Mouse (Mus musculus) thymus, postnatal 14 days (tissue): ENCODE results near the gene Acbd5.
"Not testable (repeated sequence)": the region's sequence is repeated elsewhere in the genome, so short reads cannot be mapped to it uniquely, and the experiment has no call there.

Source experiments
- DNase-seq: peaks from one replicate; pipeline ENCODE4 v3.0.0; 2021

The Acbd5 gene

GRCm38 (mm10) chr2:23067552-23068369, at the start of gene Acbd5:
TSS of gene Acbd5 (plus strand) at chr2:23068167.
- DNase-seq = peak; percentile 97

- no peak for DNase-seq
These were observed 48.8 kb upstream of the Acbd5 start for GRCm38 (mm10) chr2:23019170-23019569.

- DNase-seq = no peak
These were observed 46.6 kb upstream of the Acbd5 start for GRCm38 (mm10) chr2:23021320-23021719.

GRCm38 (mm10) chr2:23021721-23022120, 46.2 kb upstream of the Acbd5 start:
- DNase-seq = no peak

- DNase-seq = no peak
These were observed 44.9 kb upstream of the Acbd5 start for GRCm38 (mm10) chr2:23023023-23023422.

- no peak for DNase-seq
These were observed 44.2 kb upstream of the Acbd5 start for GRCm38 (mm10) chr2:23023714-23024282.

GRCm38 (mm10) chr2:23026379-23026778, 41.6 kb upstream of the Acbd5 start:
- no peak for DNase-seq

GRCm38 (mm10) chr2:23028826-23029225, 39.1 kb upstream of the Acbd5 start:
- DNase-seq = no peak

GRCm38 (mm10) chr2:23030631-23031030, 37.3 kb upstream of the Acbd5 start:
- DNase-seq = no peak

- no peak for DNase-seq
These were observed 33.1 kb upstream of the Acbd5 start for GRCm38 (mm10) chr2:23034692-23035435.

- no peak for DNase-seq
These were observed 32.5 kb upstream of the Acbd5 start for GRCm38 (mm10) chr2:23035467-23035866.

- DNase-seq = no peak
These were observed 28.6 kb upstream of the Acbd5 start for GRCm38 (mm10) chr2:23039082-23040000.

GRCm38 (mm10) chr2:23040001-23040646, 27.8 kb upstream of the Acbd5 start, which contains the start of gene Abi1:
TSS of gene Abi1 (minus strand) at chr2:23040241.
- peak; percentile 96 for DNase-seq

GRCm38 (mm10) chr2:23040690-23041089, 27.3 kb upstream of the Acbd5 start:
- not testable (repeated sequence) for DNase-seq

- peak; percentile 62 for DNase-seq
These were observed 26.5 kb upstream of the Acbd5 start for GRCm38 (mm10) chr2:23041457-23041856.

- DNase-seq = no peak
These were observed 25.8 kb upstream of the Acbd5 start for GRCm38 (mm10) chr2:23042189-23042588.

- no peak for DNase-seq
These were observed 22.3 kb upstream of the Acbd5 start for GRCm38 (mm10) chr2:23045703-23046102.

GRCm38 (mm10) chr2:23048006-23048405, 20.0 kb upstream of the Acbd5 start:
- DNase-seq = no peak

- no peak for DNase-seq
These were observed 16.1 kb upstream of the Acbd5 start for GRCm38 (mm10) chr2:23051890-23052289.

- DNase-seq = no peak
These were observed 15.4 kb upstream of the Acbd5 start for GRCm38 (mm10) chr2:23052523-23052922.

- peak; percentile 62 for DNase-seq
These were observed 387 bp downstream of the Acbd5 start for GRCm38 (mm10) chr2:23068370-23068737.
